Mouse (Mus musculus): Measurements from ENCODE around the gene Ankle2. TPM values are rescaled to one million over a fixed set of nuclear protein-coding genes. Genes with fewer than 3 reads are reported as not detected.

The Ankle2 gene
- polyA plus RNA-seq, 1 experiment from 2014 or later: 31.5 TPM

GRCm38 (mm10) chr5:110285770-110286445 is 55.1 kb downstream of the Ankle2 start, which contains the start of the genes Pxmp2 and Pole:
Gene Pxmp2 (minus strand): TSS chr5:110286186.
Gene Pole (plus strand): TSS chr5:110286306.
- Histone ChIP-seq H3K4me2 (replicated peaks) (peak within 1 kb of the TSS; percentile 93), H3K27me3 (peaks cover 17% of the 10 kb centered on the region), H3K9me3 (no peaks in the 10 kb centered on the region), H3K27ac (no peak within 1 kb of the TSS), H3K4me1 (replicated peaks) (peaks cover 17% of the 10 kb centered on the region), H3K9ac (replicated peaks) (peak within 1 kb of the TSS; percentile 85), H3K36me3 (peaks cover 5% of the 10 kb centered on the region; the same call in 1 of the 2 replicates), H3K4me3 (replicated peaks) (peak within 1 kb of the TSS; percentile 77)
- WGBS: under 1% methylated on average over 64 of the region's 64 CpGs
- peak; percentile 98 for ATAC-seq

DNA sequence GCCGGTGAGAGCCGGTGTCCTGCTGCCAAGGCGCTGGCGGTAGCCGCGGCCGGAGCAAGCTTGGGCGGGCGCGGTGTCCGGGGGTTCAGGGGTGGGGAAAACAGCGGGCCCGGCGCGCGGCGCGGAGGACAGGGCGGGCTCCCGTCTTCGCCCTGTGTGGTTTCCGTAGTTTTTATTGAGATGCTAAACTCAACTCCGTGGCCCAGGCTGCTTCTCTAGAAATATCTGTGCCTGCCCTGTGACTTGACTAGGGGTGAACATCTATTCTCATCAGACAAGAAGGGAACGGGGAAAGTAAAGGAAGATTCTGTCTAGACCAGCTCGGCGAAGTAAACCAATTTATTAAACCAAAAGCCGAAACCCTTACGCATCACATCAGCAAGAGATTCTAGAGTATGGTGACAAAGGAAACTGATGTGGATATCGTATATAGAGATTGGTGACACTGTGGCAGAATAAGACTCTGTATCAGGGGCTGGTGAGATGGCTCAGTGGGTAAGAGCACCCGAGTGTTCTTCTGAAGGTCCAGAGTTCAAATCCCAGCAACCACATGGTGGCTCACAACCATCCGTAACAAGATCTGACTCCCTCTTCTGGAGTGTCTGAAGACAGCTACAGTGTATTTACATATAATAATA is 55.8 kb downstream of the Ankle2 start:
- WGBS: 2% methylated on average over 31 of the region's 31 CpGs
- no peak for ATAC-seq
- no peak overlapping the region for H3K27ac ChIP-seq

GRCm38 (mm10) chr5:110287084-110287475 is 56.3 kb downstream of the Ankle2 start:
- H3K9me3 ChIP-seq: no peaks in the 10 kb centered on the region
- H3K4me2 ChIP-seq (replicated peaks): peak overlapping the region; percentile 93
- whole genome bisulfite sequencing: 73% methylated on average over 2 of the region's 2 CpGs
- peaks cover 17% of the 10 kb centered on the region for H3K4me1 ChIP-seq (replicated peaks)
- H3K27ac ChIP-seq: no peak overlapping the region
- peak overlapping the region; percentile 77; the same call in 1 of the 2 replicates for H3K4me3 ChIP-seq (replicated peaks)
- H3K9ac ChIP-seq (replicated peaks): no peak overlapping the region
- ATAC-seq: no peak
- H3K27me3 ChIP-seq: peaks cover 17% of the 10 kb centered on the region
- H3K36me3 ChIP-seq: peaks cover 13% of the 10 kb centered on the region; the same call in 1 of the 2 replicates

More for the DNA sequence above, 55.8 kb downstream of the Ankle2 start:
- Histone ChIP-seq H3K9me3 (no peaks in the 10 kb centered on the region), H3K27me3 (peaks cover 17% of the 10 kb centered on the region), H3K36me3 (peaks cover 11% of the 10 kb centered on the region; the same call in 1 of the 2 replicates), H3K4me3 (replicated peaks) (peak overlapping the region; percentile 77), H3K4me2 (replicated peaks) (peak overlapping the region; percentile 93), H3K9ac (replicated peaks) (peak overlapping the region; percentile 85), H3K4me1 (replicated peaks) (peaks cover 17% of the 10 kb centered on the region)

- 92% methylated on average over 1 of the region's 1 CpGs for WGBS
- H3K4me1 ChIP-seq (replicated peaks): peaks cover 8% of the 10 kb centered on the region
- H3K36me3 ChIP-seq: peaks cover 38% of the 10 kb centered on the region
Measured at GRCm38 (mm10) chr5:110291649-110292048, 60.8 kb downstream of the Ankle2 start.

GRCm38 (mm10) chr5:110296637-110297036 is 65.8 kb downstream of the Ankle2 start:
- peaks cover 61% of the 10 kb centered on the region for H3K36me3 ChIP-seq
- H3K27ac ChIP-seq: no peak overlapping the region
- no peaks in the 10 kb centered on the region for H3K4me1 ChIP-seq (replicated peaks)
- no peak overlapping the region for H3K4me3 ChIP-seq (replicated peaks)
- 96% methylated on average over 1 of the region's 1 CpGs for WGBS
- H3K4me2 ChIP-seq (replicated peaks): no peak overlapping the region
- ATAC-seq: no peak
- no peaks in the 10 kb centered on the region for H3K9me3 ChIP-seq
- H3K9ac ChIP-seq (replicated peaks): no peak overlapping the region
- H3K27me3 ChIP-seq: no peaks in the 10 kb centered on the region

More at GRCm38 (mm10) chr5:110291649-110292048, 60.8 kb downstream of the Ankle2 start:
- Histone ChIP-seq H3K9me3 (no peaks in the 10 kb centered on the region), H3K27me3 (no peaks in the 10 kb centered on the region), H3K27ac (no peak overlapping the region), H3K4me3 (replicated peaks) (no peak overlapping the region), H3K9ac (replicated peaks) (no peak overlapping the region), H3K4me2 (replicated peaks) (no peak overlapping the region)
- no peak for ATAC-seq

- Histone ChIP-seq H3K9ac (replicated peaks) (no peak overlapping the region), H3K36me3 (peaks cover 70% of the 10 kb centered on the region), H3K4me2 (replicated peaks) (no peak overlapping the region), H3K27me3 (no peaks in the 10 kb centered on the region), H3K4me1 (replicated peaks) (no peaks in the 10 kb centered on the region), H3K27ac (no peak overlapping the region), H3K9me3 (no peaks in the 10 kb centered on the region), H3K4me3 (replicated peaks) (no peak overlapping the region)
- no peak for ATAC-seq
- 96% methylated on average over 2 of the region's 2 CpGs for WGBS
Measured at GRCm38 (mm10) chr5:110300591-110300990, 69.8 kb downstream of the Ankle2 start.

Other genes starting within 250 kb of the Ankle2 start
- 23.8 and 24.7 TPM in 2 replicates for gene Zfp932, start 234.5 kb upstream of the Ankle2 start, polyA plus RNA-seq (2015; fragmentation: Nextera tagmentation; extraction: Ambion mirVana)
- 6.9 and 7.9 TPM in 2 replicates for gene Gm17655, start 158.5 kb upstream of the Ankle2 start, polyA plus RNA-seq (2015; fragmentation: Nextera tagmentation; extraction: Ambion mirVana)
- gene Gm35315, start 136.6 kb upstream of the Ankle2 start, polyA plus RNA-seq (2015; fragmentation: Nextera tagmentation; extraction: Ambion mirVana): 0.61 and 0.93 TPM in 2 replicates
- gene Plcxd1, start 131.0 kb upstream of the Ankle2 start, polyA plus RNA-seq (2015; fragmentation: Nextera tagmentation; extraction: Ambion mirVana): 2.1 and 2.5 TPM in 2 replicates
- 52.6 and 53.3 TPM in 2 replicates for gene Gtpbp6, start 122.8 kb upstream of the Ankle2 start, polyA plus RNA-seq (2015; fragmentation: Nextera tagmentation; extraction: Ambion mirVana)
- gene Zfp605, start 120.9 kb upstream of the Ankle2 start, polyA plus RNA-seq (2015; fragmentation: Nextera tagmentation; extraction: Ambion mirVana): 16.0 and 16.9 TPM in 2 replicates
- gene Chfr, start 95.2 kb upstream of the Ankle2 start, polyA plus RNA-seq (2015; fragmentation: Nextera tagmentation; extraction: Ambion mirVana): 106 and 111 TPM in 2 replicates
- 22.5 and 22.7 TPM in 2 replicates for gene Golga3, start 54.3 kb upstream of the Ankle2 start, polyA plus RNA-seq (2015; fragmentation: Nextera tagmentation; extraction: Ambion mirVana)
- gene Pgam5, start 38.9 kb downstream of the Ankle2 start, polyA plus RNA-seq (2015; fragmentation: Nextera tagmentation; extraction: Ambion mirVana): 87.1 and 91.5 TPM in 2 replicates
- 9.2 and 10.2 TPM in 2 replicates for gene Pxmp2, start 55.2 kb downstream of the Ankle2 start, polyA plus RNA-seq (2015; fragmentation: Nextera tagmentation; extraction: Ambion mirVana)
- gene Pole, start 55.3 kb downstream of the Ankle2 start, polyA plus RNA-seq (2015; fragmentation: Nextera tagmentation; extraction: Ambion mirVana): 12.6 and 14.0 TPM in 2 replicates
- 3.2 and 3.8 TPM in 2 replicates for gene P2rx2, start 112.2 kb downstream of the Ankle2 start, polyA plus RNA-seq (2015; fragmentation: Nextera tagmentation; extraction: Ambion mirVana)
- not detected in 2 replicates for gene Lrcol1, start 113.7 kb downstream of the Ankle2 start, polyA plus RNA-seq (2015; fragmentation: Nextera tagmentation; extraction: Ambion mirVana)
- gene Fbrsl1, start 217.5 kb downstream of the Ankle2 start, polyA plus RNA-seq (2015; fragmentation: Nextera tagmentation; extraction: Ambion mirVana): 16.1 and 20.6 TPM in 2 replicates